Mouse (Mus musculus) fibroblast of lung, adult 2 months (primary cell): ENCODE measurements around the gene Cyb561d1.

Experiments
- DNase-seq: peaks from one replicate; pipeline ENCODE4 v3.0.0-alpha.2; 2011; ENCODE audit warnings: low read depth

Cyb561d1 gene

DNA sequence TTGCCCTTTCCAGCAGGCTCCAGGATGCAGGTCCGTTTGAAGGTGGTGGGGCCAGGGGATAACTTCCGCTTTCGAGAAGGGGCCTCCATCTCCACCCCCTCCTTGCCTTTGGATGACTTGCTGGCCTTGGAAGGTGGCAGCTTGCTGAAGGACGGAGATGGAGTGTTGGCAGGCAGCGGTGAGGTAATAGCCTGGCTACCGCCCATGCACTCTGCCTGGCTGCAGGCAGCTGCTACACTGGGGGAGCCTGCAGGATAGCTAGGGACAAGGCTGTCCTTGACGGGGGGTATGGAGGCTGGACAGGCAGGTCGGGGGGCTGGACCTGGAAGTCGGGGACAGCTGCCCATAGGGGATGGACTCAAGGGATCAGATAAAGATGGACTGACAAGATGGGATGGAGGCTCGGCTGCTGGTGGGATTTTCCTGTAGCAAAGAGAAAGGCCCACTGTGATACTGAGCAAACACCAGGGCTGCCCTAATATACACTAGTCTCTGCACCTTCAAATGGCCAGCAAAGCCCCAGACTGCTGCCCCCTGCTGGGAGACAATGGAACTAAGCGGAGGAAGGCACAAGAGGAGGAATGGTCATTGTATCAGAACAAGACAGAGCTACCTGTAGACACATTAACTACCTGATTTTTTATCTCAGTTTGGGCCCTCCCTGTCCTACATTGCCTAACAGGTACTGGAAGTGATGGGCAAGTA lies 2.8 kb upstream of the Cyb561d1 start:
- no peak for DNase-seq

DNA sequence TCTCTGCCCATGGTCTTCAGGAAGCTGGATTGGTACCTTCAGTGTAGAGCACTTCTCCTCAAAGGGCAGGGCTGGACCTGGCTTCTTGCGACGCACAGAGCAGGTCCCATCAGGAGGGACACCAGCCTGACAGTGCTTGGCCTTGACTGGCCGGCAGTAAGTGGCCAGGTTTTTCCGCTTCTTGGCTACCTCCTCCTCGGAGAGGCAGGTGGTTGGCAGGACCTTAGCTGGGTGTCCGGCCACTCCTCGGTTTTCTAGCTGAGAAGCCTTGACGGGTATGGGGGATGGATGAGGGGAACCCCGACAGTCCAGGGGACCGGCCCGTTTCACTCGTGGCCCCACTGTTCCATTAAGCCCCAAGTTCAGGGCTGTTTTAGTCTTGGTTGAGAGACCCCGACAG lies 2.2 kb upstream of the Cyb561d1 start:
- DNase-seq = no peak

DNA sequence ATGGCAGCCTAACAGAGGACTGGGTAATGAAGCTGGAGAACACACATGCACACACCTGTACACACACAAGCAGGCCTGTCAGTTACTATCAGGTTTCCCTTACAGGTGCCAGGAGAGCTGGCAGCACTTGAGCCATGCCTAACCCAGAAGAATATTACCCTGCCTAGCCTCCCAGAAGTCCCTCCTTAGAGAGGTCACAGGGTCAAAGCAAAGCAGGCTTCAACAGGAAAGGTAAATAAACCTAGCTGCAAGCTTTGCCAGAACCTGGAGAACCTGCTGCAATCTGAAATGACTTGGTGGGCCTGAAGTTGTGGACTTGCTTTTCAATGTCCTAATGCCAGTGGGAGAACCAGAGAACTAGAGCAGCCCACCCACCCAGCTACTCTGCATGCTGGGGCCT lies 1.5 kb upstream of the Cyb561d1 start:
- DNase-seq = no peak

DNA sequence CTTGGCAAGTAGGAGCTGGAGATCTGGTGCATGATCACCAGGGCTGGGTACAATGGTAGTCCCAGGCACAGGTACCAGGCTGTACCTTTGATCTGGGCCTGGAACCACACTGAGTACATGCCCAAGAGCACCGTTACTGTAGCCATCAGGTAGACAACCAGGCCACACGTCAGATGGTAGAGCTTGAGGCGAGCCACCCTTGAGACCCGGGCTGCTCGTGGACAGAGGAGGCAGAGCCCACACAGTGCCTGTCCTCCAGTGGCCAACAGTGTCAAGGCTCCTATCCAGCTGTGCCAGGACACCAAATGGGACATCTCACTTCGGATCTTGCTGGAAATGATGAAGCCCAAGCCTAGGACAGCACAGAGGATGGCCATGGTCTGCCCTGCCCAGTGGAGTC lies 1.8 kb downstream of the Cyb561d1 start:
- DNase-seq = no peak

DNA sequence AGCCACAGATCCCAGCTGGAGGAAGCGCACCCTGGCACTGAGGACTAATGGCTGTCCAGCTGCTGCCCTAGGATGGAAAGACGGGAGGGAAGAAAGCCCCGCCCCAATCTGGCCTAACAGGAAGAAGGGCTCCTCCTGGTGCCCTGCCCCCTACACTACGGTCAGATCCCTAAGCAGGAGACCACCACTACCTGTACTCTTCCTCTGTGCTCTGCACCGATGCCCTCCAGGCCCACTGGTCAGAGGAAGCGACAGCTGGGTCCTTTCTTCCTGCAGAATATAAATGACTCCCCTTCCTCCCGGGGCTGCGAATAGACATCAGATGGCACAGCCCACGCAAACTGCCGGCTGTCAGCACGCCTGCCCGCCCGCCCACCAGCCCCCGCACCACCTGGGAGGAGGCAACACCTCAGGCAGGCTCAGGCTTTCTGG lies 3.9 kb downstream of the Cyb561d1 start:
- no peak for DNase-seq

DNA sequence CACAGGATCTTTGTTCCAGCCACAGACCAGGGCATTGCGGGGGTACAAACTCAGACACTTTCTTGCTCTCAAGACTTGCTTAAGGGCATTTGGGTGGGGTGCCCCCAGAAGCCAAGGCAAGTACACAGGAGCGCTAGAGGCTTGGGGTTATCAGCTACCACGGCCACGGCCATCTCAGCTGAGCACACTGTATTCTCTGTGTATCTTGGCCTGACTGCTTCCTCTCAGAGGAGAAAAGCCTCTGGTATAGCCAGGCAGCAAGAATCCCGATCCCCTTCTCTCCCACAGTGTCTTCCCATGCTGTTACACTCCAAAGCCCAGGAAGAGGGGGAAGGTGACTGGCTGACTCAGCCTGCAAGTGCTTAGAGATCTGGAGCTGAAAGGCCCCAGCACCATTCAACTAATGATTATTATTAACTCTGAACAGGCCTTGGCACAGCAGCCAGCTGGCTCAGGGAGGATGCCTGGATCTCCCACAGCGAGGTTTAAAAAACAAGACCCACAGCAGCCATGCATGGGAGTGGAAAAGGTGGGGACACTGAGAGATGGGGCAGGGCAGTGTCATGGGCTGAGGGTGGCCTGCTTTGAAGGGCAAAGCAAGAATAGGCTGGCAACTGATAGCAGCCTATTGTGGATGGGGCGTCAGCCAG lies 4.9 kb downstream of the Cyb561d1 start:
- DNase-seq = no peak

DNA sequence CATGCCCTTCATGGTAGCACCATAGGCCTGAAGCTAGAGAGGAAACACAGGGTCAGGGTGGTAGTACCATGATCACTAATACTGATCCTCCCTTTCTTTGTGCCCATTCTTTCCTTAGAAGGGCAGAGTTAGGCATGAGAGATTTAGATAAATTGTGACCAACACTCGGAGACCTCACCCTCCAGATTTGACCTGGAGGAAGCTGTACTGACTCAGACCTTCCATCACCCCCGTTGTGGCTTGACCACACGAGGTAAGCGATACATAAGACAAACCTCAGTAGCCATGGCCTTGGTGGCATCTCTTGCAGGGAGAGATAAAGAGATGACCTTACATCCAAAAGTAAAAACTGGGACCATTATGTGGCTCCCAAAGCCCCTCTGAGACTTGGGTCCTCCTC lies 5.7 kb downstream of the Cyb561d1 start:
- DNase-seq = no peak

DNA sequence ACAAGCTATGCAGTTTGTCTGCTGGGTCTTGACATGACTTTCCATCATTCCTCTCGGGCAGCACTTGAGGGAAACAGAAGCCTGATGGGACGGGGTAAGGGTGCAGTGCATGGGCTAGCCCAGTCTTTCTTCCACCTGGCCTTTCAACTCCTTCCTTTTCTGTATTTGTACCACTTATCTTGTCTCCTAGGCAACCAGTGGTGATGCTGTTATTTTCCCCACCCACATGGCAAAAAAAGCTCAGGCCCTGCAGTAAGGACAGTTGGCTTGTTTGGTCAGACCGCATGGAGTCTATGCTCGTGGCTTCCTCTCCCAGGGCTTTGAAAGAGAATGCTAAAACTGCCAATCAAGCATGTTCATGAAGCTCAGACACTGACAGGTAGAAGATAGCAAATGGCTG lies 7.3 kb downstream of the Cyb561d1 start:
- no peak for DNase-seq

DNA sequence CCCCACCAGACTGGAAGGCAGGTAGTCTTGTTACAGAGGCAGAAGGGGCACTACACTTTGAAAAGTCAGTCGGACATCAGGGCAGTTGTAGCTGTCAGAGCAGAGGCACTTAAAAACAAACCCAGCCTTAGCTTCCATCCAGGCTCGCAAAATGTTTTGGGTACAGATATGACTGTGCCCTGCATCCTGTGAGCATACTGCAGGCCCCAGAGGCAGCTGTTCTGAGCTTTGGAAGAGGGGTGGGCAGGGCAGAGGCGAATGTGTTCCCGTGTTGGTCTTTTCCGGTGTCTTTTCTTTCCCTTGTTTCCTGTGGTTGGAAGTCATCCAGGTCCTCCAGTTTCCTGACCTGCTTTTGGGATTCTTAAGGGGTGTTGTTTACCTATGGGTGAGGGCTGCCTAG lies 11.1 kb downstream of the Cyb561d1 start:
- DNase-seq = no peak

DNA sequence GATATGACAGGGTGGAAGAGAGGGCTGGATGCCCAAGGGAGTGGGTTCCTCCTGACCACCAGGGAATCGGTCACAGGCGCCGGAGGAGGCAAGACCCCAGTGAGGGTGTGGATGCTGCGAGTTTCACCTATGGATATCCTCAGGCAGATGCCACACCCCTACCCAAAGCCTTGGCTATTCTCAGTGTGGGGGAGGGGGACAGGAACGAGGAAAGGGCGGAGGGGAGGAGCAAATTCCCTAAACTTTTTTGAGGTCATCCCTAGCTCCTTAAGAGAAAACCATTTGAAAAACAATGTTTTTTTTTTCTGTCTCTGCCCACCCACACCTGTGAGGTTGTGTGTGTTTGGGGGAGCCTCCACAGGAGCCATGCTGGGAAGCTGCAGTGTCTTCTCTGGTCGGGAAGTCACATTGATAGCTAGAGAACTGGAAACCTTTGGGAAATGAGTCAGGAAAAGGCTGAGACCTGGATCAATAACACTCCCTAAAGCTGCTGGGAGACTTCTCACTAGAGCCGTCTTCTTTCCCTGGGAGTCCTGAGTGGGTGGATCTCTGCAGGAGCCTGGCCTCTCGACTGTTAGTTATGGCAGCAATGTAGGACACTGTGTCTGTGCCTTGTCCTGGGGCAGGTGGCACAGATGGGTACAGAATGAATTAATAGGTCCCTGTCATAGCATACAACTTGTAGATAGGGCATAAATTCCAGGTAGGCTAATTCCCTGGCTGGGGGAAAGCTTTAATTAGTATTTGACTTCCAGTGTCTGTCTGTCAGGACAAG lies 12.1 kb downstream of the Cyb561d1 start:
- DNase-seq = no peak

DNA sequence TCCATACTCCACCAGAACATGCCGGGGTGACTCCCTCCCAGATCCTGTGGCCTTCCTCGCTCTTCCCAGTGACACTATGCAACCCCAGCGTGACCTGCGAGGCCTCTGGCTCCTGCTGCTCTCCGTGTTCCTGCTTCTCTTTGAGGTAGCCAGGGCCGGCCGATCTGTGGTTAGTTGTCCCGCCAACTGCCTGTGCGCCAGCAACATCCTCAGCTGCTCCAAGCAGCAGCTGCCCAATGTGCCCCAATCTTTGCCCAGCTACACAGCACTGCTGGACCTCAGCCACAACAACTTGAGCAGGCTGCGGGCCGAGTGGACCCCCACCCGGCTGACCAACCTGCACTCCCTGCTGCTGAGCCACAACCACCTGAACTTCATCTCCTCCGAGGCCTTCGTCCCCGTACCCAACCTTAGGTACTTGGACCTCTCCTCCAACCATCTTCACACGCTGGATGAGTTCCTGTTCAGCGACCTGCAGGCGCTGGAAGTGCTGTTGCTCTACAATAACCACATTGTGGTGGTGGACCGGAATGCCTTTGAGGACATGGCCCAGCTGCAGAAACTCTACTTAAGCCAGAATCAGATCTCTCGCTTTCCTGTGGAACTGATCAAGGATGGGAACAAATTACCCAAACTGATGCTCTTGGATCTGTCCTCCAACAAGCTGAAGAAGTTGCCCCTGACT lies 13.8 kb downstream of the Cyb561d1 start:
- no peak for DNase-seq

DNA sequence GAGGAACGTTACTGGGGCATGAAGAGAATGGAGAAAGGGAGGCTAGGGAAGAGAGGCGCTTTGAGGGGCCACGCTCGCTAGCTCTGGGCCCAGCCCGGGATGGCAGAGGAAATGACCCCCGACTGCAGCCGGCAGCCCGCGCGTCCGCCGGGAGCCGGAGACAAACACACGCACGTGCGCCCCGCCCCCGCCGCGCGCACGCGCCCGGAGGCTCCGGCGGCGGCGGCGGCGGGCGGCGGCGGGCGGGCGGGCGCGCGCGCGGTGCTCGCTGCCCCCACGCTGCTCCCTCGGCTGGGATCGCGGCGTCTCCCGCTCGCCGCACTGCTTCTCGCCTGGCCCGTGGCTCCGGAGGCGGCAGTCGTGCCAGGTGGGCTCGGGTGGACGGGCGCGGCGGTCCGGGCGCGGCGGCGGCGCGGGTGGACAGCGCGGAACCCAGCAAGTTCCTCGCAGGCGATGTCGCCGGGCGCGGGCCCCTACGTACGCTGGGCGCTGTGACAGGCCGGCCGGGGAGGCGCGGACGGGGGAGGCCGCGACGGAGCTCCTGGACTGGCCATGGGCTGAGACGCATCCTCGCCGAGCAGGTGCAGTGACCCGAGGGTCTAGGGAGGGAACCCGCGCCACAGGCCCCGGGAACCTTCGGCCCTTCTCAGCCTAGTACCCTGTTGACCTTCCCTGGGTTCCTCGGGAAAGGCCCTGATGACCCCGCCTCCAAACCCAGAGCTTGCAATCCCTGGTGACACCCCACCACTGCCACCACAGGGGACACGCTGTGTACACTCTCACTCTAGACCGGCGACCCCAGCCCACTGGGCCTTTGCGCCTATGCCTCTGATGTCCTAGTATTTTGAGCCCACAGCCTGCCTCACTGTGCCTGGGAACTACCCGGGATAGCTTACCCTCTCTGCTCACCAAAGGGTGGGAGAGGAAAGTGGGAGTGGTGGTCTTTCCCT lies 14.6 kb downstream of the Cyb561d1 start, which contains the start of gene Amigo1:
Gene Amigo1, plus strand, starts transcription at position 238 of the 950 bp plus-strand sequence.
- no peak for DNase-seq

DNA sequence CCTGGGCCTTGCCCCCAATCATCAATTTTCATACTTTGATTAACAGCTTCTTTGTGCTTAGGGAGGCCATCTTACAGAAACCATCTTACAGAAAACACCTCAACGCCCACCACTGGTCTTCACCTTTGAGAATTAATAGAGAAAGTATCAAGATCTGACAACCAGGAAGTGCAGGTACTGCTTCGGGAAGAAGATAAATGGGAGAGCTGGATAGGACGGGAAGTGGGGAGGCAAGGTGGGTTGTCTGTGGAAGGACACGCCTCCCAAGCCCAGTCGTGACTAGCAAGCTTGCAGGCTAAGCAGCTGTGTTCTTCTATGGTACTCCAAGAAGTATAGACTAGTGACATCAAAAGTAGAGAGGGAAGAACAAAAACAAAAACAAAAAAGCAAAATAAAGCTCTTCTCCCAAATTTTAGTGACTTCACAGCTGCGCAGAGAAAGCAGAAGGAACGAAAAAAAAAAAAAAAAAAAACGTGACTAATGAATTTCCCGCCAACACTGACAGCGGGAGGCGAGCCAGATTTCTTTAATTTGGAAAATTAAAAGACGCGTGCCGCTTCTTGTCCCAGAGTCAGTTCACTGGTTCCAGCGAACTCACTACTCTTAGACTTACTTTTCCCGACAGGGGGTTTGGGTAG lies 15.4 kb downstream of the Cyb561d1 start:
- no peak for DNase-seq

DNA sequence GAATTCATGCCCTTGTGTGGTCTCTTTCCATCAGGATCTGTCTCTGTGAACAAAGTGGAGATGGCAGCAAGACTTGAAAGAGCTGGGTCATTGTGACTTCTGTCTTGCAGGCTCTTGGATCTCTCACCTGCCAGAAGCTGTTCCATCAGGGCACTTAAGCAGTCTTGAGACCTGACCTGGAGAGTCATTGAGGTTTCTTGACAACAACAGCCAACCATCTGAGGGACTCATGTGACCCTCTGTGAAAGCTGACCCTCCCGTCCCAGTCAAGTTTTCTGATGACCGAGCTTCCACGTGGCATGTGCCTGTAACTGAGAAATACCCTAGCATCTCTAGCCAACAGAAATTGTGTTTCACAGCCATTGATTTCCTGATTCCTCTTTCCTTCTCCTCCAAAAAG lies 16.3 kb downstream of the Cyb561d1 start:
- no peak for DNase-seq

DNA sequence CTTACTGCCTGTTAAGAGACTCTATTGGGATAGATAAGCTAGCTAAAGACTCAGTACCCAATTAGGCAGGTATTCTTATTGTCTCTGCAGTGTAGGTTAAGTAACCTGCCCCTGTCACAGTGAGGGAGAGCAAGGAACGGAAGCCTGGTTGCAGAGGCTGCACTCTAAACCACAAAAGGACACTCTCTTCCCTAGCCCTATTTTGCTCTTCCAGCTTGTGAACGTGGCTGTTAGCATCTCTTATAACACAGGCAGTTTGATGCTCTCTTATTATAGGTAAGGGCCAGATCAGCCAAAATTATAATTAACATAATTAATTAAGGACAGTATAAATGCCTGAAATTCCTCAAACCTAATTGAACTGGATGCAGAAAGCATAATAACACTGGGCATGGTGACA lies 20.5 kb downstream of the Cyb561d1 start:
- DNase-seq = no peak

DNA sequence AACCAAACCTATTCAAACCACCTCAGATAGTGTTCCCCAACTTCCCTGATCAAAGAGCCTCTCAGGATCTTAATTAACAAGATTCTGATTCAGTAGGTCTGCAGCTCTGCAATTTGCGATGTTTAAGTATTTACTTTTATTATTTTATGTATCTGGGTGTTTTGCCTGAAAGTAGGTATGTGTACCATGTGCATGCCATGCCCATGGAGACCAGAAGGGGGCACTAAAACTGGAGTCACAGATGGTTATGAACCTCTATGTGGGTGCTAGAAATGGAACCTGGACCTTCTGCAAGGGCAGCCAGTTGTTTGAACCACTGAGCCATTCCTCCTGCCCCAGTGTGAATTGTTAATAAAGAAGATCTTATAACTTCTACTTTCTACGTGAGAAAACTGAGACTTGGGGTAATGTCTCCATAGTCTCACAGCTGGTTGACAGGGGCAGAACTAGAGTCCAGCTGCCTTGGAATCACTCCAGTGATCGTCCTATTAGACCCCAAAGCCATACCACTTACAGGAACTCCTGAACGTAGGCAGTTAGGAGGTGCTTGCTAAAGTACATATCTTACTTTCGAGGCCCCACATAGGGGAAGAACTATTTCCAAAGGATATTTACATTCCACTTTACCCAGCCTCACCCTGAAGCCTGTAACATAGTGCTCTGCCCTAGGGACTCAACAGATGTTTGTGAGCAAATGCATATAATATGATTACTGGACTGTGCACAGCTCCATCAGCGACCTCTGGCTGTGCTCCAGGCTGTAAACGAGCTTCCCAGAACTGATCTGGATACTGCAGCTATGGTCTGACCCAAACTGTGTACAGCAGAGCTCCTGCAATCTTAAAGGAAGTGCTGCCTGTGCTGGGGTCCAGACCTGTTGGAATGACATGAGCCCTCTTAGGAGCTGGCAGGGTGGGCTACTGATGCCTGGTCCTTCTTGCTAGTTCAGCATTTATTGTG lies 22.0 kb downstream of the Cyb561d1 start:
- DNase-seq = no peak

DNA sequence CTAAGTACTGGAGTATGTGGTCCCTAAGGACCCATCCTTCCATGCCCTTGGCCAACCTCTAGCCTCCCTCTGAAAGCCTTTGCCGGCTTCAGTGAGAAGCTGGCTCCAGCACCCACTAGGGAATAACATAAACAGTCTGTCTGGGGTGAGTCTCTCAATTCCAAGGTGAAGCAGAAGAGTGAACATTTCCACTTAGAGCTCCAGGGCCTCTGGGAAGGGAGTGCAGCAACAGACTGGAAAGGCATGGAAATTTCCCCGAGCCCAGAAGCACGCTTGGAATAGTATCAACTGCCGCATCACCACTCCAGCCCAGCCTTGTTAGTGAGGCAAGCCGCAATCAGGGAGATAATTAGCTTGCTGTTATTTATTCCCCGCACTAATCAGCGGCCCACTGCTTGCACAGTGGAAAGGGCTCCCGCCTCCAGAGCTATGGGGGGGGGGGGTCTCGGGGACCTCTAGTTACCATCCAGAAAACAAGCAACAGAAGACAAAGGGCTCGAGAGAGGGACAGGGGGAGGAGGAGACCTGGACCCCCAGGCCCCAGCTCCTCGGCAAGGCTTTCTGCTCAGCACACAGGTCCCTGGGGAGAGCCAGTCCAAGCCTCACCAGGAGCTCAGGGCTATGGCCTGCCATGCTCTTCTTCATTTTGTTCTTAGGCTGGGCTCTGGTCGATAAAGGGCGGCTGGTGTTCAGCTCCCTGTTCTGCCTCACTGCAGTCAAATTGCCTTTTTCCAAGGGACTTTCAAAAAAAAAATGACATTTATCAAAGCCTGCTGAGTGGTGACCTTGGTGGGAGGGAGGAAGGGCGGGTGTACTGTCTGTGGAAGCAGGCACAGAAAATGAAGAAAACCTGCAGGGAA lies 26.1 kb downstream of the Cyb561d1 start:
- DNase-seq = no peak

DNA sequence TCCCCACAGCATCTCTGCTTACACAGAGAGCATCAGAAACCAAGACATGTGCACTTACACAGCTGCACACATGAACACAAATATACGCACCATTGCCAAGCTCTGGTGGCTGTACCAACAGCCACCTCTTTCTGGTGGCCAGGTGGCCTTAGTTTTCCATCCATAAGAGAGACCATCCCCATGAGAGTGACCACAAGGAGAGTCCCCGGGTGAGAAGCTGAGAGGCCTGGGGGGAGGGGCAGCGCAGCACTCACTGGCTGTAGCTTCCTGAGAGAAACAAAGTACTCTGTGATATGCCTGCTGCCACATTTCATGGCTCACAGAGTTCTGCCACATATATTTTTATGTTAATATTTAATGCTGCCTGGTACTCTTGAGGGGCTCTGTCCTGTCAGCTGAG lies 31.8 kb downstream of the Cyb561d1 start:
- DNase-seq = no peak

DNA sequence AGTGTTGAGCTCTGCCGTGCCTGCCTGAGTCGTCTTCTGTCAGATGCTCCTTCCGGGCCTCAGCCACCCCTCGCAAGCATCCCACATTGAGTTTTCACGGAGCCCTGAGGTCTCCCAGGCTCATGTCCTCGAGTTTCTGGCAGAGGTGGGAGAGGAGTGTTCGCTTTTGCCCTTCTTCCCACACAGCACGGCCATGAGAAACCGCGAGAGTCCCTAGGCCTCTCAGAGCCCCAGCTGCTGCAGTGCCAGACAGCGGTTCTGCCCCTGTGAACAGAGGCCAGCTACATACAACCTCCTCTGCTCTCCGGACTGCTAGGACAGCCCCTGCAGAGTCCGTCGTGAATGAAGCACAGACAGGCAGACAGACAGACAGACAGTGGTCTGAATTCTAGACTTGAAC lies 33.5 kb downstream of the Cyb561d1 start:
- no peak for DNase-seq
